Mouse (Mus musculus) cerebellum, adult 11 months (tissue): ENCODE measurements around the gene Zc4h2.

Source experiments
- DNase-seq: peaks from one replicate; pipeline ENCODE4 v3.0.0; 2022

Gene Zc4h2

GRCm38 (mm10) chrX:95657804-95658599 lies at the start of gene Zc4h2:
Gene Zc4h2 (minus strand): TSS chrX:95658509.
- peak; percentile 71 for DNase-seq

- DNase-seq, result peak; percentile 3
Measured at GRCm38 (mm10) chrX:95687119-95687518, 28.8 kb upstream of the Zc4h2 start.

GRCm38 (mm10) chrX:95682206-95682605 lies 23.9 kb upstream of the Zc4h2 start:
- no peak for DNase-seq

GRCm38 (mm10) chrX:95658600-95659084 lies 333 bp upstream of the Zc4h2 start:
- DNase-seq, result no peak

GRCm38 (mm10) chrX:95600609-95601008 lies 57.7 kb downstream of the Zc4h2 start:
- DNase-seq, result no peak
